Mouse (Mus musculus) macrophage (primary cell): ENCODE data around the gene Smg5. TPM values are rescaled to one million over a fixed set of nuclear protein-coding genes. Genes with fewer than 3 reads are reported as not detected.

Experiments
- H3K27ac ChIP-seq: fragments of 350-480 bp; formaldehyde crosslinking; 2 replicates; pipeline ENCODE4 v1.9.0; 2021
- H3K36me3 ChIP-seq: fragments of 350-480 bp; formaldehyde crosslinking; 2 replicates; pipeline ENCODE4 v1.9.0; 2021; ENCODE audit errors: inconsistent target
- H3K4me3 ChIP-seq: fragments of 350-480 bp; formaldehyde crosslinking; 2 replicates; pipeline ENCODE4 v1.9.0; 2021; ENCODE audit errors: inconsistent target
- H3K79me2 ChIP-seq: fragments of 350-480 bp; formaldehyde crosslinking; 2 replicates; pipeline ENCODE4 v1.9.0; 2021; ENCODE audit errors: inconsistent target
- WGBS: methylation state at CpG from one replicate; pipeline ENCODE4 v1.1.7; 2026; ENCODE audit warnings: inconsistent platforms; ENCODE audit not compliant: missing documents; 5-methylcytosine and 5-hydroxymethylcytosine counted together
- polyA plus RNA-seq: library from polyadenylated mRNA; stranded (reverse); fragments of 250-400 nt; gene quantifications from 3 replicates; pipeline ENCODE4 v1.2.4, GENCODE M21; 2018; ENCODE audit warnings: inconsistent platforms

Smg5 gene
- polyA plus RNA-seq, 1 experiment from 2014 or later, result 14.9 TPM

DNA sequence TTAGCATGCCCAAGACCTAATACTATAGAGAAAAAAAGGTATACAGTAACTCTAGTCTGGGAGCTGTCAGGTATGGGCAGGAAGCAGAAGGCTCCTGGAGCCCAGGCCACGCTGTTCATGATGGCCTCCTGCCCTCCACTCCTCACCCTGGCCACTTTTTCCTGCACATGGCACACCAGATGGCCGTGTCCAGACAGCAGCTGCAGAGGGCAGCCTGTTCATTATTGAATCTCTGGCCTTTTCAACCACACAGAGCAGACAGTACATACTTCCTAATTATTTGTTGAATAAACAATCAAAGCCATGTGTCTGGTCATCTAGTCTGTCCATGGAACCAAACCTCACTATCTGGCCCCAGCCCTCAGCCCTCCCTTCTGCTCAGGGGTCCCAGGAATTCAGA lies 62.6 kb downstream of the Smg5 start:
- H3K36me3 ChIP-seq, result no peaks in the 10 kb centered on the region

DNA sequence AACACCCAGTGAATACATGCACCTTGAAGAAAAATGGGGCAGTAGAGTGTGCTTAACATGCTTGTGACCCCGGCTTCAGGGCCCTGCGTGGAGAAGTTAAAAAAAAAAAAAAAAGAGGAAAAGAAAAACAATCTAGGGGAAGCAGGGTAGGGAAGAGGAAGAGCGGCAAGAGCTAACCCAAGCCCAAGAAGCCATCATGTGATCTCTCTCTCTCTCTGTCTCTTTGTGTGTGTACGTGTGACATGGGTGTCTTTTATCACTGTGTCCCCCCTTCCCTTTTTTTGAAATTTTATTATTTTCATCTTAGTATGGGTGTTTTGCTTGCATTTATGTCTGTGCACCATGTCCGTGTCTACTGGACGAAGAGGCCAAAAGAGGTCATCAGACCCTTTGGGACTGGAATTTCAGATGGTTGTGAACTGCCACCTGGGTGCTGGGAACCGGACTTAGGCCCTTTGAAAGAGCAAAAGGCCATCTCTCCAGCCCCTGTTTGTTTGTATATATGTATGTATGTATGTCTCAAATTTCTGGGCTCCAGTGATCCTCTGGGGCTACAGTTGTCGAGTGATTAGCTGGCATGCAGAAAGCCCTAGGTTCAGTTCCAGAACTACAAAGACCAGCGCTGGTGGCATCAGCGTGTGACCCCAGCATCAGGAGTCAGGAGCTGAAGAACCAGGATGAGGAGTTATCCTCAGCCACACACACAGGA lies 67.6 kb downstream of the Smg5 start:
- H3K36me3 ChIP-seq, result no peaks in the 10 kb centered on the region
- no peak overlapping the region for H3K4me3 ChIP-seq
- peak overlapping the region; percentile 60 for H3K27ac ChIP-seq
- 62% methylated on average over 10 of the region's 10 CpGs for WGBS
- H3K79me2 ChIP-seq, result peaks cover 60% of the 10 kb centered on the region

More for the DNA sequence above, 62.6 kb downstream of the Smg5 start:
- no peak overlapping the region for H3K4me3 ChIP-seq
- no peak overlapping the region for H3K27ac ChIP-seq
- H3K79me2 ChIP-seq, result peaks cover 18% of the 10 kb centered on the region
- WGBS, result 85% methylated on average over 2 of the region's 2 CpGs

DNA sequence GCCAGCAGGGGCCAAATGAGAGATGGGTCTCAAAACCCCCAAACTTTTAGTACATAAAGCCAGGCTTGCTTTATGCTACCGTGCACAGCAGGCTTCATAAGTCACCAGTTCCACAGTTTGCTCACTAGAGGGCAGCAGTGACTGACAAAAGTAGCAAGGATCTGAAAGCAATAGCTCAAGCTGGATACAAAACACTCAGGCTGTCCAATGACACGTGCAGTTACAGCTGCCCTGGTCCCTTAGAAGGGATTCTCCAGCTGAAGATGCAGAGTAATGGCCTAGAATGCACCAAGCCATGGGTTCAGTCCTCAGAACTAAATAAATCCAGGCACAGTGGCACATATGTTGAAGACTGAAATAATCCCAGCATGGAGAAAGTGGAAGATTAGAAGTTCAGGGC lies 71.0 kb downstream of the Smg5 start:
- H3K27ac ChIP-seq, result no peak overlapping the region
- 2% methylated on average over 2 of the region's 2 CpGs for WGBS
- peaks cover 61% of the 10 kb centered on the region for H3K79me2 ChIP-seq
- no peak overlapping the region for H3K4me3 ChIP-seq
- H3K36me3 ChIP-seq, result peaks cover 10% of the 10 kb centered on the region; the same call in 1 of the 2 replicates

DNA sequence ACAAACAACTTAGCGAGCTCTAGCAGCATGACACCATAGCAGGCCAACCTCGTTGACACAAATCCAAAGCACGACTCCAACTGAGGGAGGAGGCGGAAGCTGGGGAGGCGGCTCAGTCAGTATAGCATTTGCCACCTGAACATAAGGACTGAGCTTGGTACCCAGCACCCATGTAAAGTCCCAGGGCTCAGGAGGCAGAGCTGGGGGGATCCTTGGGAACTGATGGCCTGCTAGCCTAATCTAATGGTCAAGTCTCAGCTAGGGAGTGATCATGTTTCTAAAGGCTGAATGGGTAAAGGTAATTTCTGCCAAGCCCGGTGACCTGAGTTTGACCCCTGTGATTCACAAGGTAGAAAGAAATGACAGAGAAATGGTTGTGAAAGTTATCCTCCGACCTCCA lies 71.5 kb downstream of the Smg5 start:
- H3K4me3 ChIP-seq, result no peak overlapping the region
- H3K36me3 ChIP-seq, result peaks cover 14% of the 10 kb centered on the region; the same call in 1 of the 2 replicates
- peaks cover 56% of the 10 kb centered on the region for H3K79me2 ChIP-seq
- WGBS, result 74% methylated on average over 7 of the region's 7 CpGs
- H3K27ac ChIP-seq, result no peak overlapping the region

DNA sequence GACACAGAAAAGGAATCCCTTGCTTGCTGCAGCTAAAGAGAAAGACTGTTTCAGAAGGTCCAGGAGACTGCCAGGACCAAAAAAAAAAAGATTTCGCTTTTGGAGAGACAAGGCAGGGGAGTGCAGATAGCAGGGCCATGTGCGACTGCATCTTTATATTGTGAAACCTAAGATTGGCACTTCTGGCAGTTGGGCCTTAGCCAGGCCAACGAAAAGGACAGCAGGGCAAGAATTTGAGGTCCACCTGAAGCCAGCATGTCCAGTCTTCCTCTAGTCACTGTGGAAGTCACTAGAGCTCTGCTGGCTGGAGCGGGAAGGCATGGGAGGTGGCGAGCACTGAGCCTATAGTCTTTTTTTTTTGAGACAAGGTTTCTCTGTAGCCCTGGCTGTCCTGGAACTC lies 72.9 kb downstream of the Smg5 start:
- Histone ChIP-seq H3K79me2 (peaks cover 57% of the 10 kb centered on the region), H3K4me3 (peak overlapping the region; percentile 60), H3K27ac (peak overlapping the region; percentile 88), H3K36me3 (peaks cover 18% of the 10 kb centered on the region; the same call in 1 of the 2 replicates)
- WGBS, result 47% methylated on average over 5 of the region's 5 CpGs

DNA sequence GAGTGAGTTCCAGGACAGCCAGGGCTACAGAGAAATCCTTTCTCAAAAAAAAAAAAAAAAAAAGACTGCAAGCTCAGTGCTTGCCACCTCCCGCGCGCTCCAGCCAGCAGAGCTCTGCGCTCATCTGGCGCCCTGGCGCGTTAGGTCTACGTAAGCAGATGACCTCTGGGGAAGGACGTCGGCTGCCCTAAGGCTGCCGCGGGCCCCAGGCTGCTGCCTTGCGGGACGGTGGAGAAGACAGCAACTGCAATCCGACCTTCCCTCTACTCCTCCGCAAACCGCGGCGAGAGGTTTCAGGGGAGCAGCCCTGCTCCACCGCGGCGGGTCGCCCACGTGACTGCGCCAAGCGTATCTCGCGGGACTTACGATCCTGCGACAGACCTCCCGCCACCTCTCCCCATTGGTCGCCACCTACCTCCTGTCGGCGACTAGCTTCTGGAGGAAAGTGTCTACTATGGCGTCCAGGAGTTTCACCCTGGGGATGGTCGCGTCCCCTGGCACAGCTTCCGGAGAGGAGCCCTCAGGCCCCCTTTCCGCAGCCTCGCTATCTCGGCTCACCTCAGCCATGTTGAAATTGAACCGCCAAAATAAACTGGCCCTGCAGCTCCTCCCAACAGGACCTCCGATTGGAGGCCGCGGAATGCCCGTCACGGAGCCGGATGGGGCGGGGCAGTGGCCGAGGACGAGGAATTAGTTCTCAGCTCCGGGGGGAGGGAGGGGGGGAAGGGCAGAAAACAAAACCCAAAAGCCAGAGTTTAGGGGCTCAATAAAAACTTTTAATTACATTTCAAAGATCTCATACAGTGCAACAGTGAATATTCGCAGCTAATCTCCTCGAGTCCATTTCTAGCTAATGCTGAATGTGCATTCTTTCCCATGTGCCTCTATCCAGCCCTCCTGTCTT lies 73.9 kb downstream of the Smg5 start, which contains the start of gene Pmf1:
Gene Pmf1, minus strand, starts transcription at position 591 of the 904 bp plus-strand sequence.
- peak within 1 kb of the TSS; percentile 60 for H3K4me3 ChIP-seq
- H3K27ac ChIP-seq, result peak within 1 kb of the TSS; percentile 88
- under 1% methylated on average over 54 of the region's 54 CpGs for WGBS
- H3K36me3 ChIP-seq, result peaks cover 20% of the 10 kb centered on the region
- H3K79me2 ChIP-seq, result peaks cover 58% of the 10 kb centered on the region

DNA sequence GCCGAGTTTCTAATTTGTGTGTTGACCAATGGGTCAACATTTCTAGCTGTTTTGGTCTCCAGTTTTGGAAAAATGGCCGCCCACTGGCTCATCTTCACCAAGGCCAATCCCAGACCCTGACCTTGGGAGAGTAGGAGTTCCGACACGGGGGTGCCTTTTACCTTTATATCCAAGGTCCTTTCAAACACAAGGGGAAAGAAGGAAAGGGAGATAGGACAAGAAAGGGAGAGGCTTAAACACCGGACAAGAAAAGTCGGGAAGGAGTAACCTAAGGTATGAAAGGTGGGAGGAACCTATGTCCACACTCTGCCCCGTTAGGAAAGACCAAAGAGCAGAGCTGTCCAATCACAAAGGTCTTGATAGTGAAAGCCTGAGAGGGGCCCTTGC lies 74.6 kb downstream of the Smg5 start:
- peak overlapping the region; percentile 60 for H3K4me3 ChIP-seq
- 51% methylated on average over 7 of the region's 7 CpGs for WGBS
- peak overlapping the region; percentile 88 for H3K27ac ChIP-seq
- H3K79me2 ChIP-seq, result peaks cover 58% of the 10 kb centered on the region
- peaks cover 27% of the 10 kb centered on the region for H3K36me3 ChIP-seq

DNA sequence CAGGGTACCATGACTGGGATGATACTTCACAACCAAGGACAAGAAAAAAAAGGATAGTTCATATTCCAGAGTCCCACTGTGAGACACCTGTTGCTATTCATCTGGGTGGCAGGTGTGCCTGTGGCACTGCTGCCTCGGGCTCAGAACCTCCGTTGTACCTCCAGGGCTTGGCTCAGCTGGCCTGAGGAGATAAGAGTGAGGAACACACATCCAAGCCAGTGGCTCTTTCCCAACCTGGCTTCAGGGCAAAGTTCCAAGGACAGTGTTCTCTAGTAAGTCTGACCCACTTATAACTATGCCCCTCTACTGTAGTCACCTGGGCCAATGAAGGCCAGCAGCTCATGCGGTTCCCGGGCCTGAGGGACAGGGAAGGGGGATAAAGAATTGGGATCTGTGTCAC lies 75.6 kb downstream of the Smg5 start:
- Histone ChIP-seq H3K4me3 (no peak overlapping the region), H3K79me2 (peaks cover 58% of the 10 kb centered on the region), H3K36me3 (peaks cover 37% of the 10 kb centered on the region), H3K27ac (no peak overlapping the region)
- WGBS, result 98% methylated on average over 4 of the region's 4 CpGs

Other genes with a start within 250 kb of the Smg5 start
- gene Mef2d, start 193.9 kb upstream of the Smg5 start, polyA plus RNA-seq, result 37.8 to 68.1 TPM (median 46.3 TPM) in 3 replicates
- gene Rhbg, start 81.6 kb upstream of the Smg5 start, polyA plus RNA-seq, result not detected in 3 replicates
- not detected in 3 replicates for gene Gm38392, start 49.0 kb upstream of the Smg5 start, polyA plus RNA-seq
- gene Tsacc, start 39.3 kb upstream of the Smg5 start, polyA plus RNA-seq, result 2.0 to 2.8 TPM (median 2.1 TPM) in 3 replicates
- 72.7 to 217 TPM (median 87.3 TPM) in 3 replicates for gene Cct3, start 39.1 kb upstream of the Smg5 start, polyA plus RNA-seq
- 347 to 461 TPM (median 393 TPM) in 3 replicates for gene Glmp, start 11.2 kb upstream of the Smg5 start, polyA plus RNA-seq
- gene Tmem79, start 112 bp upstream of the Smg5 start, polyA plus RNA-seq, result 0.13 to 0.59 TPM (median 0.42 TPM) in 3 replicates
- not detected in 3 replicates for gene Paqr6, start 28.3 kb downstream of the Smg5 start, polyA plus RNA-seq
- gene Bglap3, start 36.5 kb downstream of the Smg5 start, polyA plus RNA-seq, result not detected in 3 replicates
- not detected in 3 replicates for gene Bglap2, start 42.4 kb downstream of the Smg5 start, polyA plus RNA-seq
- not detected in 3 replicates for gene Bglap, start 48.2 kb downstream of the Smg5 start, polyA plus RNA-seq
- gene Pmf1, start 74.1 kb downstream of the Smg5 start, polyA plus RNA-seq, result 20.9 to 38.7 TPM (median 26.5 TPM) in 3 replicates
- gene Slc25a44, start 88.9 kb downstream of the Smg5 start, polyA plus RNA-seq, result 23.0 to 38.3 TPM (median 30.3 TPM) in 3 replicates
- gene Sema4a, start 124.9 kb downstream of the Smg5 start, polyA plus RNA-seq, result 7.3 to 33.5 TPM (median 7.7 TPM) in 3 replicates
- 96.7 to 217 TPM (median 105 TPM) in 3 replicates for gene Lmna, start 173.7 kb downstream of the Smg5 start, polyA plus RNA-seq
- 0.08 to 0.10 TPM (median 0.10 TPM) in 3 replicates for gene Mex3a, start 196.1 kb downstream of the Smg5 start, polyA plus RNA-seq
- not detected in 3 replicates for gene Rab25, start 212.0 kb downstream of the Smg5 start, polyA plus RNA-seq
- gene Lamtor2, start 216.8 kb downstream of the Smg5 start, polyA plus RNA-seq, result 164 to 206 TPM (median 186 TPM) in 3 replicates
- gene Ubqln4, start 217.5 kb downstream of the Smg5 start, polyA plus RNA-seq, result 26.3 to 31.7 TPM (median 26.5 TPM) in 3 replicates
- 108 to 122 TPM (median 113 TPM) in 3 replicates for gene Ssr2, start 239.6 kb downstream of the Smg5 start, polyA plus RNA-seq